Mouse (Mus musculus) lung, postnatal 36 days (tissue): ENCODE results near the gene Plekhg2.

Source experiments
- DNase-seq: peaks from one replicate; pipeline ENCODE4 v3.0.0; 2022; ENCODE audit warnings: mixed read lengths

Gene Plekhg2

GRCm38 (mm10) chr7:28362441-28363060, 9.8 kb downstream of the Plekhg2 start:
- no peak for DNase-seq

DNA sequence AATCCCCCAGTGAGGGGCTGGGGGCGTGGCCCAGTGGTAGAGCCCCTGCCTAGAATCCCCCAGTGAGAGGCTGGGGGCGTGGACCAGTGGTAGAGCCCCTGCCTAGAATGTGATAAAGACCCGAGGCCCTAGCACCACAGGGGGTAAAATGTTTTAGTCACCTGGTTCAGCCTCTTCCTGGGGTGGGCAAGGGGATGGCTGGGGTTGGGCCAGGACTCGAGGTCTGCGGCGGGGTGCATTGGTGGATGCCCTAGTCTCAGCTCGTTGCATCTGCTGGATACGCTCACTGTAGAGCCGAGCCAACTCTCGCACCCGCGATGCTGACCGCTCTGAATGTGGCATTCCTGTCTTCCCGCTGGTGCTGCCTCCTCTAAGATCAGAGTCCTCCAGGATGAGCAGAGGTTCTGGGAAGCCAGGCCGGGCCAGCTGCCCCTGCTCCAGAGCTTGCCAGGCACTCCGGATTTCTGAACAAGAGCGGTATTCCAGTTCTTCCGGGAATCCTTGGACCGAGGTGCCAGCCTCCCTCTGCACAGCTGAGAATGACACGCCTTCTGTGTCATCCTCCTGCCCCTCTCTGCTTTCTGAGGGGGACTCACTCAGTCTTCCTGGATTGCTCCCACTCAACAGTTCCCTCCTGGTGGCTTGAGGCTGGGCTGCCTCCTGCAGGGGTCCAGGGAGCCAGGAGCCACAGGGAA, 10.6 kb downstream of the Plekhg2 start:
- DNase-seq = no peak

DNA sequence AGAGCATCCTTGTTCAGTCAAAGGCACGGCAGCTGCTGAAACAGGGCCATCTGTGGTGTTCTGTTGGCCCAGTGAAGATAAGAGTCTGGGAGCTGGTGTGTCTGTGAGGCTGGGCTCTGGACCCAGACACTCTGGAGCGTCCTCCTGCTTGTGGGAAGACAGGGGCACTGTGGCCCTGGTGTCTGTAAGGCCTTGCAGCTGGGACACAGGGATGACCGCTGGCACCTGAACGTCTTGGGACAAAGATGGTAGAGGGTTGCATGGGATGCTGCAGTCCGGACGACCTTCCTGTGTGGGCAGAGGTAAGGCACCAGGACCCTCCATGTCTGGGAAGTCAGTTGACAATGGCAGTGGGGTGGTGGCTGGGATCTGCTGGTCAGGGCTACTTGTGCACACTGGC, 12.1 kb downstream of the Plekhg2 start:
- DNase-seq = no peak

DNA sequence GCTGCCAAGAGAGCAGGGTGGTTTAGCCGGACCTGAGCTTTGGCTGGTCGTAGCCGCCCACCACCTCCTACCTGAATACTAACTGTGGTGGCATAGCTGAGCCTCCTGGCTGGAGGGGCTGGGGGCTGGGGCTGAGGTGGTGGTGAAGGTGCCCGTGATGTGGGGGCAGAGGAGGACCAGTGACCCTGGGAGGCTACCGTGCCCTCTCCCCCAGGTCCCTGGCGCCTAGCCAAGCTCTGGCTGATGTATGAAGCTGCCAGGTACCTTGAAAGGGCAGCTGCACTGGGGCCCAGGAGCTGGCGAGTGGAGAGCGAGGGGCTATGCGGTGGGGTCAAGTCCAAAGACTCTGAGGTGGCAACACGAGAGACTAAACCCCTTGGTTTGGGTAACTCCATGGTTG, 12.5 kb downstream of the Plekhg2 start:
- no peak for DNase-seq

- no peak for DNase-seq
Measured at GRCm38 (mm10) chr7:28358431-28358830, 14.0 kb downstream of the Plekhg2 start.

DNA sequence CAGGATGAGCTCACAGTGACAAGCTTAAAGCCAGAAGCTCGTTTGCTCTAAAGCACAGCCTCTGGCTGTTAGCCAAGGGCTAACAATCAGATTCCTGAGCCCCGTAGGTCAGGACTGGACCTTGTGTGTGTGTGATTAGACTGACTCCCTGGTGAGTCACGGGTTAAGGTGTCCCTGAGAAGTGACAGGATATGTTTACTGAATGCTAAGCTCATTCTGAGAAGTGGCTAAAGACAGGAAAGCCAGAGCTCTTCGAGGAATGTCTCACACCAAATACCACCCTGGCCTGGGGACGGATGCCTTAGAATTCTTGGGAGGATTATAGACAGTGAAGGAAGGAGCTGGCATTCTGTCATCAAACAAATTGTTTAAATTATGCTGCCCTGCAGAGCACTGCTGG, 14.4 kb downstream of the Plekhg2 start:
- DNase-seq = no peak

DNA sequence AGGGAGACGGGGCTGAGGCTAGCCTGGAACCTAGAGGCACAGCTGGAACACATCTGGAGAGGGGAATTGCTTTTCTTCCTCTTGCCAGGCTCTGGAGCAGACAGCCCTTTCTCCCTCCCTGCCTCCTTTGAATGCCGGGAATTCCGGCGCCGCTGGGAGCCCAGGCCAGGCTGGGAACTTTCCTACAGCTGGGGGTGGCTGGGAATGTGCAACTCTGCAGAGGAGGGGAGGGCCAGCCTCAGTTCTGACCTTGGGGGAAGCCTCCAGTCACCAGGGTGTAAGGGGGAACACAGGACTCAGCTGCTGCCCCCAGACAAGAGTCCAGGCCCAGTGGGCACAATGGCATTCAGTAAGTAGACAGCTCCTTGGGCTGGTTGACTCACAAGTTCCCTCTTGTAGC, 15.4 kb downstream of the Plekhg2 start:
- DNase-seq = peak; percentile 69

- DNase-seq = no peak
Measured at GRCm38 (mm10) chr7:28355221-28355620, 17.2 kb downstream of the Plekhg2 start.

DNA sequence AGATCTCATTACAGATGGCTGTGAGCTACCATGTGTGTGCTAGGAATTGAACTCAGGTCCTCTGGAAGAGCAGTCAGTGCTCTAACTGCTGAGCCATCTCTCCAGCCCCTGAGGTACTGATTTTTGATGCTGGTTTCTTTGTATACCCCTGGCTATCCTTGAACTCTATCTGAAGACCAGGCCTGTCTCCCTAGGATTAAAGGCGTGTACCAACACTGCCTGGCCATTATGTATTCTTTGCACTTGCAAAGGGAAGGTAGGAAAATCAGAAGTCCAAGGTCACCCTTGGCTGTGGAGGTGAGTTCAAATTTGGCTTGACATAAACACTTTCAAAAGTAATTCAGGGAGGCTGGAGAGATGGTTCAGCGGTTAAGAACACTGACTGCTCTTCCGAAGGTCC, 17.8 kb downstream of the Plekhg2 start:
- DNase-seq = no peak

DNA sequence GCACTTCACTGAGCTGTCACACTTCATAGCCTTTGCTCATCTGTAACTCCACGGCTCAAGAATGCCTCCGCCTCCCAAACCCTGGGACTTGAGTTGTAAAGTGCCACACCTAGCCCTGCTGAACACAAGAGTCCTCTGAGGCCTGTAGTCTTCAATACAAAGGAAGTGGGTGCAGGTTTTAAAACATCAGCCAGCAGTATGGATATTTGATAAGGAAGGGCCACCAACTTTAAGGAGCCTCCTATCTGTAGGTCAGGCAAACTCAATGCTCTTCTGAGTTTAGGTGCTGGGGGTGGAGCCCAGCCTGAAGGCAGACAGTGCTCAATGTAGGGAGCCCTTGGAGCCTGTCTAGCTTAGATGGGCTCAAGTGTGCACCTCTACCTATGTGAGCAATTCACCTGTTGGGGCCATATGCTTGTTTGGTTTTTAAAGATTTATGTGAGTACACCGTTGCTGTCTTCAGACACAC, 18.3 kb downstream of the Plekhg2 start:
- no peak for DNase-seq

DNA sequence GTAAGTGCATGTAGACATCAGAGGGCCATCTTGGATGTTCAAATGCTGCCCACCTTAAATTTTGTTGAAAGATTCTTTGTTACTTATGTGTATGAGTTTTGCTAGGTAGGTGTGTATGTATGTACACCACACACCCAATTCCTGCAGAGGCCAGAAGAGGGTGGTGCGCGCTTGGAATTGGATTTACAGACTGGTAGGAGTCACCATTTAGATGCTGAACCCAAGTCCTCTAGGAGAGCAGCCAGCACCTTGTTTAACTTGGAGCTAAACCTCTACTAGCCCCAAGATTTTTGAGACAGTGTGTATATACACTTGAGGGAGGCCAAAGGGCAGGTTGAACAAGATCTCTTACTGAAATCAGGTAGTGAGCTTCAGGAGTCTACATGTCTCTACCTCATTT, 19.1 kb downstream of the Plekhg2 start:
- DNase-seq = peak; percentile 42

- no peak for DNase-seq
Measured at GRCm38 (mm10) chr7:28351676-28352191, 20.7 kb downstream of the Plekhg2 start.

GRCm38 (mm10) chr7:28350155-28350883, 22.1 kb downstream of the Plekhg2 start, which contains the start of gene Rps16:
Gene Rps16 (plus strand): TSS chr7:28350652.
- peak; percentile 98 for DNase-seq

GRCm38 (mm10) chr7:28348601-28349000, 23.8 kb downstream of the Plekhg2 start:
- DNase-seq = no peak

DNA sequence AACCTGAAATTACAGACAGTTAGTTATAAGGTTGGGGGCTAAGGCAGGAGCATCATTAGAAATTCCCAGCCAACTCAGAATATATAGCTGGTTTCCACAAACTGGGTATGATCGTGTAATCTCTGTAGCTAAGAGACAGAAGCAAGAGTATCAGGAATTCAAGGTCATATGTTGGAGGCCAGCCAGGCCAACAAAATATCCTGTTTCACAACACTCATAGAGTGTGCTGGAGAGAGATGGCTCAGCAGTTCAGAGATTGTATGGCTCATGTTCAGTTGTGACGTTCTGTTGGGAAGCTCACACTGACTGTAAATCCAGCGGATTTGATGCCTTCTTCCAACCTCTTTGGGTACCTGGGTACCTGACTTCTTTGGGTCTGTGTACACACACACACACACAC, 24.7 kb downstream of the Plekhg2 start:
- no peak for DNase-seq

GRCm38 (mm10) chr7:28344637-28345036, 27.8 kb downstream of the Plekhg2 start:
- DNase-seq = peak; percentile 85

DNA sequence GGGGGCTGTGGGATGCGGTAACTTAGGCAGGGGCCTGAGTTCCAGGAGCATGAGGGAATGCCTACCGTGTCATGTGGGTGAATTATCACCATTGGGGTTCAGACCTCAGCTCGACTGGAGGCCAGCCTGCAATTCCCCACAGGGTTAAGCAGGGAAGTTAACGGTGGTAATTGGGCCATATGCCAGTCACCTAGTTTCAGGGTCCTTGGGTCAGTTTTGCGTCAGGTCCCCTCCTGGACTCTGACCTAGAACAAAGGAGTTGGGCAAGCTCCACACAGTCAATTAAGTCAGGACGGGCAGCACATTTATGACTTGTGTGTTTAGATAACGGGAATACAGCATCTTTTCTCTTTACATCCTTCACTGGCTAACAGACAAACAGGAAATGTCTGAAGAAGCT, 31.0 kb downstream of the Plekhg2 start:
- DNase-seq = no peak

GRCm38 (mm10) chr7:28339213-28339917, 33.0 kb downstream of the Plekhg2 start:
- DNase-seq = peak; percentile 79

- peak; percentile 99 for DNase-seq
Measured at GRCm38 (mm10) chr7:28338108-28338998, 34.0 kb downstream of the Plekhg2 start, which contains the start of gene Supt5. Gene Supt5 (minus strand): TSS chr7:28338746.

GRCm38 (mm10) chr7:28335471-28335870, 36.9 kb downstream of the Plekhg2 start:
- DNase-seq = no peak

- no peak for DNase-seq
Measured at GRCm38 (mm10) chr7:28334534-28334933, 37.9 kb downstream of the Plekhg2 start.

DNA sequence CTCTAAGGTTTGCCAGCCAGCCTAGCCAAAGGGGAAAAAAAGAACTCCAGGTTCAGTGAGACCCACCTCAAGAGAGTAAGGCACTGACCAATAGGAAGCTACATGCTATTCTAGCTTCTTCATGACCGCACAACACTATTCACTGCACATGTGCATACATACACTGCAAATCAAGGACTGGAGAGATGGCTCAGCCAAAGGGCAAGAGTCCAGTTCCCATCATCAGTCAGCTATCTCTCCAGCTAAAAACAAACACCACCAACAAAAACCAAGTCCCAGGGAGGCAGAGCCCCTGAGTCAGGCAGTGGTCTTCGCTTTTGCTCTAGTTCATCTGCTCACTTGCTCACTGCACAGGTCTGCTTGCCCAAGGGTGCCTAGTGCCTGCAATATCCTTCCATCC, 44.1 kb downstream of the Plekhg2 start:
- no peak for DNase-seq
